Mouse (Mus musculus): ENCODE data around the gene 5830473C10Rik. TPM values are rescaled to one million over a fixed set of nuclear protein-coding genes. Genes with fewer than 3 reads are reported as not detected.
"Not testable (repeated sequence)": the region's sequence is repeated elsewhere in the genome, so short reads cannot be mapped to it uniquely, and the experiment has no call there.

Gene 5830473C10Rik
- total RNA-seq, 2 experiments from 2014 or later, result not detected

DNA sequence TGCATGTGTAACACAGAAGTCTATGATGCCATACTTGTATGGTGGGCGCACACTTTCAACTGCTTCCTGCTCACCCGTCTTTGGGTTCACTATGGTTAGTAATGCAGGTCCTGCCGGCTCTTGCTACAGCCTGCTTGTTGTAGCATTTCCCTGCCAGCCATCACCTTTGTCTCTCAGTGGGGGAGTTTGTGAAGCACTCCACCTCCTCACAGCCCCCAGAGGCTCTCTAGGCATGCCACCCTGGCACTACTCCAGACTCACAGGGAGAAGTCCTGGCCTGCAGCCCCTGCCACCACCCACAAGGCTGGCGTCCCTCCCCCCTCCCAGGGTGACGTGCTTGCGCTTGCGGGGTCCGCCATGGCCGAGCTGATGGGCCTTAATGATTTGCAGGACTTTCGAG, 29.8 kb downstream of the 5830473C10Rik start:
- no peak for DNase-seq
- intact Hi-C loops (cut with DNase I), result no loop called here

DNA sequence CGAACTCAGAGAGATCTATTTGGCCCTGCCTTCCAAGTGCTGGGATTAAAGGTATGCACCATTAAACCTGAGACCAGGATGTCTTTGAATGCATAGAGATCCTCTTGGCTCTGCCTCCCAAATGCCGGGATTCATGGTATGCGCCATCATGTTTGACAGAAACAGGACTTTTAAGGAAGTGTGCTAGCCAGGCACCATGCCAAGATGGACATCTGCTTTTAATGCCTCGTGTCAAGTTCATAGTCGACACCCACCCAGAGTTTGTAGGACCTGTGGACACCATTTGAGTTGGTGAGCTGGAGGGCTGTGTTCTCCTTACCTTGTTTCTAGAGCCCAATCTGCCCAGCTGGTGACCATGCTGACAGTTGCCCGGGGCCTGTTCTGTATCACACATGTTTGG, 31.0 kb downstream of the 5830473C10Rik start:
- no peak for DNase-seq
- intact Hi-C loops (cut with DNase I), result no loop called here

DNA sequence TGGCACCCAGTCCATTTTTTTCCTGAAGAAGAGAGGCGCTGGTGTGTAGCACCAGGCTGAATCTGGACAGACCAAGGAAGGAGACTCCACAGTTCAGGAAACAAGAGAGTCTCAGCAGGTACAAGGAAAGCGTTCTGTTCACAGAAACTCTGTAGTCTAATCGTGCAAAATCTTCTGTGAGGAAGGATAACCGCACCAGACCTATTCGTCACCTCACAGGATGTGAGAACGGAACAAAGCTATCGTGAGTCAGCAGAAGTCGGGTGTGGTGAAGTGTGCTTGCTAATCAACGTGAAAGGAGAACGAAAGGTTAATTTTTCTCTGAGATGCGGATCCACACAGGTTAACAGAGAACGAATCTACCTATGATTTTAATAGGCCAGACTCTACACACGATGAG, 34.0 kb downstream of the 5830473C10Rik start:
- intact Hi-C loops (cut with DNase I), result no loop called here
- no peak for DNase-seq

DNA sequence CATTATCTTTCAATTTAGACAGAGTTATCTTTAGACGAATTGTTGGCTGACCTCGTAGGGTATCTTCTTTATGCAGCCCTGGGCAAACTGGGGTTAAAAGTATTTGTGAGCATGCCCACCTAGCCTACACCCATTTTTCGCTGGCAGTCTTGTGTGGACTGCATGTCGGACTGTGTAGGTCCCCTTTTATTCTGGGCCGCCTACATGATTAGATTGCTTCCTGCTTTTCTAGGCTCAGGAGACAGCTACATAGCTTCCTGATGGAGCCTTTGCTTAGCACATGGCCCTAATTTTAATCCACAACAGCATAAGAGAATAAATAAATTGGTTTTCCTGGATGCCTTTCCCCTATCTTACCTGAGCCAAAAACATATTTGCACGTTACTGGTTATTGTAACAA, 35.2 kb downstream of the 5830473C10Rik start:
- intact Hi-C loops (cut with DNase I), result no loop called here
- DNase-seq, result no peak

DNA sequence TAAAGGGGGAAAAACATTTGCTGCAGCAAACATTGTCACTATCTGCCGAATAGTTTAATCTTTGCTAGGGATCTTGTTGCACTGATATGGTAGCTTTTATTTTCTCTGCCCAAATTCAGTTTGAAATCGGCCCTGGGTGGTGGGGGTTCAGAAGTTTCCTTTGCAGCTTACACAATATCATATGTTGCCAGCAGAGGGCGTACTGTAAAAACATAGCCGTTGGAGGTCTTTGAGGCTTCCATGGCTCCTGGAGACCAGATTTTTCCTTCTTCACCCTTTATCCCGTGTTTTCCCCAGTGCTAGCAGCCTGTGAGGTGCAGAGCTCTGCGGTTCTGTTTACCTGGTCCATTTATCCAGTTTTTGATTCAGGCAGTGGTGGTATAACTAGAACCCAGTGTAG, 40.6 kb downstream of the 5830473C10Rik start:
- intact Hi-C loops (cut with DNase I), result loop anchor here (1.0 to 5.0 kb wide), 2 partner anchors 51 to 306 kb away; no protein-coding TSS in a partner anchor
- peak; percentile 29 to 64 for DNase-seq

DNA sequence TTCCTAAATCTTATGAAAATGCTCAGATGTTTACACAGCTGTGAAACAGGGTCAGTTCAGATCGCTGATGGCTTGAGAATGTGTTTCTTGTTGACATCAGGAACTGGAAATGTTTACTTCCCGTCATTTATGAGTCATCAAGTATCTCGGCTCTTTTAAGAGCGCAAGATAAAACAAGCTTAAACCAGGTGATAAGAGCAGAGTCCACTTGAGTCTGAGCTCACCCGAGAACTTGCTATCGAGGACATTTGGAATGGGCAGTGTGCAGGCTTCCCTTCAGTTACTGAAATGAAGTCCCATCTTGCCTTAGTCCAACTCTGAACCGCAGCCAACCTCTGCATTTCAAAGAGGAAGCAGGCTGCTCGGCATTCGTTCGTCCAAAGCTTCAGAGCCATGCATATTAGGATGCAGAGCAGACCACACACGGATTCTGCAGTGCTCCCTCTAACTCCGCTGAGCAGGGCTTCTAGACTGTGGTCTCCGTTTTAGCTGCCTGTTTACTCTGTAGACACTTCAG, 42.6 kb downstream of the 5830473C10Rik start:
- peak; percentile 17 to 27 for DNase-seq
- intact Hi-C loops (cut with DNase I), result loop anchor here (5.0 kb wide), 1 partner anchor 304 kb away; no protein-coding TSS in a partner anchor

DNA sequence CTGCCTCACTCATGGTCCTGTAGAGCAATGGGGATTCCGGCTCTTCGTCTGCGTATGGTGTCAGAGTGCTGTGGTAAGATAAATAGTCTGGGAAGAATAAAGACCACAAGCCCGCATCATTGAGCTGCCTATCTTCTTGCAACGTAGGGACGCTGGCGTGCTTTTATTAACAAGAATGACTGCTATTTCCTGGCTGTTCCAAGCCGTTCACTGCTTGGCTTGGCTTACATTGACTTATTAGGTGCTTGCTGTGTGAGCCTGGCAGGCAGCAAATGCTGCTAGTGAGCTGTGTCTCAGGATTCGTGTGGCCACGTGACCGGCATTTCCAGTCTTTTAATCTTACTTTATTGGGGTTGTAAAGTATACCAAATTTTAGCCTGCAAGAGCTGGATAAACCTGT, 48.0 kb downstream of the 5830473C10Rik start:
- intact Hi-C loops (cut with DNase I), result no loop called here
- DNase-seq, result peak in 1 of 2 experiments; percentile 8

DNA sequence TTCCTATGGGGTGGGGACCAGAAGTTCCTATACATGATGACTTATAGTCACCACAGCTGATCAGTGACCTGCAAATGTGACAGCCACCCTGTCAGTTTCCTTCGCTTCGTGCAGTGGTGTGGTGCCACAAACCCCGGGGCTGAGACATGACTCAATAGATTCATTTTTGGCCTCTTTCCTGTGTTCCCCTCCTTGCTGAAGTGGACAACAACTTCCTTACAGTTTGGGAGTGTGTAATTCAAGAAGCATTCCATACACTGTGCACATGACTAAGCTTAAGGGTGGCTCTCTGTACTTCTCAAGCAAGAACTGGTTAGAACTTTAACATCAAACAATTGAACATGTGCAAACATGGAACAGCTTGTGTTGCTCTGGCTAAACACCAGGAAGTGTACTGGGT, 50.5 kb downstream of the 5830473C10Rik start:
- intact Hi-C loops (cut with DNase I), result no loop called here

DNA sequence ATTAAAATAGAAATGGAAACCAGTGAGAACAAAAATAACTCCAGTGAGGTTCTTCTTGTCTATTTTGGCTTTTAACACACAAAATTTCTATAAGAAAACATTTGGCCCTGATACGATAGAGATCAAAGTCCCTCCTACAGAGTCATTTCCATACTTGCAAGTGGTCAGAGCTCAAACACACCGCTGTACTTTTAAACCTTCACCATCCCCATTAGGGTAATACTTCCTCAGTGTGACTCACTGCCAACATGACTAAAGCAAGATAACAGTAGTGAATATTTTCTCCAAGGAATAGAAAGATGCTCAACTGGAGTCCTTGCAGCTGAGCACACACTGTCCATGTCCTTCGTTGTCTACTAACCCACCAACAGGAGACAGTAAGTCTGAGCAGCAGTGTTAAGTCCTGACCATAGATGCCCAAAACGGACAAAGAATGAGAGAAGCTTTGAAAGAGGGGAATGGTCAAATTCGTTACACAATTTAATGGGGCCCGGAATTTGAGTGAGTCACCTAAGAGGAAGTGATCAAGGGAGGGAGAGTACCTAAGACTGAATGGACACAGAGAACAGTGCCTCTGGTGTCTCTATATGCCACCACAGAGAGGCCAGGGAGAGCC, 51.2 kb downstream of the 5830473C10Rik start:
- intact Hi-C loops (cut with DNase I), result no loop called here
- no peak for DNase-seq

More for the DNA sequence above, 50.5 kb downstream of the 5830473C10Rik start:
- DNase-seq, result no peak

DNA sequence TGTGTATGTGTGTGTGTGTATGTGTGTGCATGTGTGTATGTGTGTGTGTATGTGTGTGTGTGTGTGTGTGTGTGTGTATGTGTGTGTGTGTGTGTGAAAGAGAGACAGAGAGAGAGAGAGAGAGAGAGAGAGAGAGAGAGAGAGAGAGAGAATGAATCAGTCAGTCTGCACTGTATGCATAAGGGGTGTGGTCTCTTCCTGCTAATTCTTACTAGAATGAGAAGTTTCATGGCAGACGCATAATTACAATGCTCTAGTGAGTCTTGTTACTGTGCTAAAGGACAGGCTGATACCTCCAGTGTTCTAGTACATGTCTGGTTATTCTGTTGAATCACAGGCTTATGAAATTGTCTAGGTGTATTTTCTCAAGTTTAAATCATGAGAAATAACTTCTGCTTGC, 51.8 kb downstream of the 5830473C10Rik start:
- intact Hi-C loops (cut with DNase I); DNase-seq: not testable (repeated sequence)

DNA sequence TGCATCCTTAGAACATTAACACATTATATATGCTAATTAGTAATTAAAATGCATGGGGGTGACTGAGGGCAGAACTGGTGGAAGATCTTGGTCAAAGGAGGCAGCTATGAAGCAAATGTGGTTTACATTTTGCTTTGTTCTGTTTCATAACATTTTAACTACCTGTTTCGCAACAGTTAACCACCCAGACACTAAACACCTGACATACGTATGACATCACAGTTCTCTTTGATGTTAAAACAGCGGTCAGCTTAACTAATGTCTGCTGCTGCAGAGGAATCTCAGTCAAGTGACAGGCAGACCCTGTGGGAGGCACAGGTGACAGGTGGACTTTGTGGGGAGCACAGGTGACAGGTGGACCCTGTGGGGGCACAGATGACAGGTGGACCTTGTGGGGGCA, 57.0 kb downstream of the 5830473C10Rik start:
- intact Hi-C loops (cut with DNase I), result no loop called here
- DNase-seq, result no peak

DNA sequence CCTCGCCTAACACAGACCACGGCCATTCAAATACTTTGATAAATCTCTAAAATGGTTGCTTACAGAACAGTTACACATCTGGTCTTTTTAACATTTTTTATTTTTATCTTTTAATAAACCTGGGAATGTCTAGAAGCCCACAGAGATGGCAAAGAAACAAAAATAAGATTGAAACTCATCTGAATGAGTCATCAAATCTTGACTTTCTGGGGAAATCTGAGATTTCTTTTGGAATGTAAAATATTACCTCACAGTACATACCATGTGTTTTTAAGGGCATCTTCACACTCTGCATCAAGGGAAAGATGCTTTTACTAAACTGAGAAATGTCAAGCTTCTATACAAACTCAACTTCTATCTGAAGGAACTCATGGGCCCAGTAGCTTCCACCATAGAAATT, 60.4 kb downstream of the 5830473C10Rik start:
- intact Hi-C loops (cut with DNase I), result no loop called here
- no peak for DNase-seq

DNA sequence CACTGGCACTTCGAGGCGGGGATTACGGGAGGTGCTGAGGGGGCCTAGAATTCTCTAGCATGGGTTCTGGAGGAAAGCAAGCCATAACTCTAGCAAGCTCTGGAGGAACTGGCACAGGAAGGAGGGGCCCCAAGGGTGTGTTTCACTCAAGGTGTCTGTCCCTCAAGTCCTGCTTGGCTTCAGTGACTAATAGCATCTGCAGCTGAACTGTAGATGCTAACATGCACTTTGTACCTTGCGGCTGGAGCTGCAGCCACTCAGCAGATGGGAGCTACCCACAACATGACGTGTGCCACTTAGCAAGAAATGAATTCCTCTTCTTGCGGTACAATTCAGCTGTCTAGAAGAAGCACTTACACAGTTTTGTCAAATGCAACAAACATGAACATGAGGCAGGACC, 60.8 kb downstream of the 5830473C10Rik start:
- intact Hi-C loops (cut with DNase I), result no loop called here
- DNase-seq, result no peak

DNA sequence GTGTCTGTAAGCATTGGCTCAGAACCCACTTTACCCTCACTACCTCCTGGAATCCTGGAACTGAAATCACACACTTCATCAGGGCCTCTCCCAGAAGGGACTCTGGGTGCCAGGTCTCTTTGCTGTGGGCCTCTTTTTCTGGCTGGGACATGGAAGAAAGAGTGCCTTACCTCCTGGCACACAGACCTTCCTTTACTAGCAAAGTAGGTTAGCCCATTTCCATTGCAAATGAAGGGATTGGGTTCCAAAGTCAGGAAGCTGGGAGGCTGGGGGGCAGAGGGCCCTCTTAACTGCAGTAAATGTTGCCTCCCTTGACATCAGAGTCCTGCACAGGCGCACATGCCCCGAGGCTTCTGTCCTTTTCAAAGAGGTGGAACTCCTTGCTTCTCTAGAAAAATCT, 62.3 kb downstream of the 5830473C10Rik start:
- intact Hi-C loops (cut with DNase I), result no loop called here
- DNase-seq, result no peak

DNA sequence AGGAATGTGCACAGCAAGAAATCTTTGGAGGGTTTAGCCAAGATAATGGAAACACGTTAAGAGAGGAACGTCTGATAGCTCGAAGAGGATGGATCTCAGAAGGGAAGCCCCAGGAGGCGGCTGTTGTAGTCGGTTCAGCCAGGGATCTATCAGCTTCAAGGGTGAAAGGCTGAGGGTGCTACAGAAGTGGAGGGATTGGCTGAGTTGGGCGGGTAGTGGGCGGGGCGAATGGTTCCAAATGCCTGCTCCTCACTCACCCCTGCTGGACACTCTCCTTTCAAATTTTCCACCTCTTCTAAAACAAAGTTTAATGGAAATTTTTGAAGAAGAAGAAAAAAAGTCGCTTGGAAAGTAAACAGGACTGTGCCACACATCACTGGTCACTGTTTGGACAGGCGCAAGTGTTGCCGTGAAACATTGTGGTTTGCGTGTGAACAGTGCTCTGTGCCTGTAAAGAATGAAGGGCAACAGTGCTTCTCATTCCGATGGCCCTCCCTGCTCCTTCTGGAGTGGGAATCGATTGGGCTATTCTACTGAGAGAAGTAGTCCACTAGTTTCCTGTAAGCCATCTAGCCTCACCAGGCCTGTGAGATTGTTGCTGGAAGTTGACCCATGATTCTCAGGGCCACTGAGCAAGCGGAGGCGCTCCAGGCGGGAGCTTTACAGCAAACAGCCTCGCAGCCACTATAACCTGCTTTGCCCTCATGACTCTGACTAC, 64.0 kb downstream of the 5830473C10Rik start:
- no peak for DNase-seq
- intact Hi-C loops (cut with DNase I), result no loop called here

DNA sequence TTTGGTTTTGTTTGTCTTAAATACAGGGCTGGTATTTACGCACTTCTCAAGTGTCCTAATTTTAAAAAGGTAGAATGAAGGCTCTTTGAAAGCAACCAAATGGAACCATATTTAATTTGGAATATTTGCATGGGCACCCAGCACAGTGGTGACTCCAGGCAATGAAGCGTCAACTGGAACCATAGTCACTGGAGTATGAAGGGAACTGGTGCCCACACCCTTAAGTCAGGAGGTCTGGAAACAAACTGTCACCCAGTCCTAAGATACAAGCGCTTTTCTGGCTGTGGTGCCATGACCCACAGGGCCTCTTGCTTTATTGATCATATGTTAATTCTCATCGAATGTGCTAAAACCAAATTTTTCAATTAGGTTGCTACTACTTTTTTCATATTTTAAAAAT, 66.5 kb downstream of the 5830473C10Rik start:
- intact Hi-C loops (cut with DNase I), result no loop called here
- no peak for DNase-seq

DNA sequence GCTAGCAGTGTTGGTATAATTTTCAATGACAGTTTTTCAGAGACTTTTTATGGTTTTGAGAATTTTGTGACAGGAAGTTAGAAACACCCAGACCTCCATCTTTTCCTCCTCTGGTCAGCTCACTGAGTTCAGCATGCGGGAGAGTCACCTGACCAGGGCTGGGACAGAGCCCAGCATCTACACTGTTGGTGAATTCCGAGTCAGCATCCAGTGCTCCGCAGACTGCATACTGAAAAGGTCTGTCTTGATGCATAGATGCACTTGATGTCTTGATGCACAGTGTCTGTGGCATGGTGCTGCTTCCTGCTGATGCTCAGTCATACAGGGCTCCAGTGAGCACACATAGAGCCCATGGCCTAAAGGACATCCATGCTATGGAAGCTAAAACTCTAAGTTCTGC, 67.1 kb downstream of the 5830473C10Rik start:
- intact Hi-C loops (cut with DNase I), result no loop called here

DNA sequence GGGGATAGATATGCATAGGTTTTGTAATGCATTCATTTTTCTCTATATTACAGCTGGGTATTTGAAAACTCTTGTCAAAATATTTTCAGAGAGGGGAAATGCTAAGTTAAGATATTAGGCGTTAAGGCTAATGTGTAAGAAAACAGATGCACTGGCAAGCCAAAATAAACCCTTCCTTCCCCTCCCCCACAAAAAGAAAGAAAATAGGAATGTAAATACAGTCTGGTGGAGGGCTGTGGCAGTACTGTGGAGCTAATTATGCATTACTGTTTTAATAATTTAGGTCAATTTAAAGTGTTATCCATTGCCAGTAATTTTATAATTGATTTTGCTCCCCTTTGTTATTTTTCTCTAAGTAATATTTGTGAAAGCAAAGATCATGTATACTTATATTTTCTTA, 67.6 kb downstream of the 5830473C10Rik start:
- DNase-seq, result no peak
- intact Hi-C loops (cut with DNase I), result no loop called here

More for the DNA sequence above, 67.1 kb downstream of the 5830473C10Rik start:
- DNase-seq, result no peak

DNA sequence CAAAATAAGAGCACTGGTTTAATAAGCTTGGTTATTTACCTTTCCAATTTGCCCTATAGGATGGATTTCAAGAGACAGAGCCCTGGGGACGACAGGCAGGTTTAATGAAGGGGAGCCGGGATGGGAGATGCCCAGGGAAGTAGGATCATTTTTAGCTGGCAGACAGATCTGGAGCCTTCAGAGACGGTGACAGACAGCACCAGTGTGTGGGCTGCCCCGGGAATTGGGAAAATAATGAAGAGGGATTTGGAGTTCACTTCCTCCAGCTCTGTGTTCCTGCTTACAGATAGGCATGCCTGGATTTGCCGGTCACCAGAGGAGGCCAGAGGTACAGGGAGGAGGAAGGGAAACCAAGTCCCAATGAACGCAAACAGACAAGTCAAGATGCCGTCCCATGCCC, 74.0 kb downstream of the 5830473C10Rik start:
- DNase-seq, result no peak
- intact Hi-C loops (cut with DNase I), result no loop called here

DNA sequence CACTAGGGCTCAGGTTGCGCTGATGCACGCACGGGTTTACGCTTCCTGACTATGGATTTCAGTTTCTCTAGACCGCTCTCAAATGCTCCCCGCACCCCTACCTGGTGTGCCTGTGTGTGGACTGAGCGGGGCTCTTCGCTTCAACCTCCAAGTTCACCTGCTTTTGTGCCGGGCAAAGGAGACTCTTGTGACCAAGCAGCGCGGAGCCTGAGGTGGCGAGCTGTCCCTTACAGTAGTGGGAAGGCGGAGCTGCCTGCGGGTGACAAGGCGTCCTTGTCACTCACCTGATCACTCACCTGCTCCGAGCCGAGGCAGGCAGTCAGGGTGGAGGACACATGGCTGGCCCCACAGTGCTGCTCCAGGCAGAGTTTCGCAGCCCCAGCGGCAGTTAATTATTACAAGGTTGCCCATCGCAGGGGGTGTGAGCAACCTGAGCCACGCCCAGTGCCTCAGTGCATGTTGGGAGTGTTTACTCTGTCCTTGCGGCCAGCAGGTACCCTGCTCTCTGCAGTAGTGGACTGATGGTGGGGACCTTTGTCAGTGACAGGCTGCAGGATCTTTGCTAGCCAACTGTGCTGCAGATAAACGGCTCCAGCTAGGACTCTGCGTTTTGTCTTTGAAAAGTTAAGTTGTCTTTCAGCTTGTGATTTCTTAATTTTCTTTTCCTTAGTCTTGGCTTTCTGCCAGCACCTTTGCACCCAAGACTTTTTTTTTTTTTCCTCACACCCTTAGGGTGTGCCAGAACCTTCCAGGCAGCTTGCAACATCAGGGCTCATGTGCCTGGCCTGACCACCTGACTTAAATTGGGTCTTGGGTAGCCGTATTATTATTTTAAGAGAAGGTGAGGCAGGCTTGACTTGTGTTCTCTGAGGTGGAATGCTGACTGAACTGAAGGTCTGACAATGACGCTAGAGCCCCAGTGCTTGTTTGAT, 79.6 kb downstream of the 5830473C10Rik start, which contains the start of gene Rassf6:
Gene Rassf6, minus strand, starts transcription at position 372 of the 932 bp plus-strand sequence.
- intact Hi-C loops (cut with DNase I), result no loop called here
- peak in 1 of 2 experiments; percentile 9 for DNase-seq

DNA sequence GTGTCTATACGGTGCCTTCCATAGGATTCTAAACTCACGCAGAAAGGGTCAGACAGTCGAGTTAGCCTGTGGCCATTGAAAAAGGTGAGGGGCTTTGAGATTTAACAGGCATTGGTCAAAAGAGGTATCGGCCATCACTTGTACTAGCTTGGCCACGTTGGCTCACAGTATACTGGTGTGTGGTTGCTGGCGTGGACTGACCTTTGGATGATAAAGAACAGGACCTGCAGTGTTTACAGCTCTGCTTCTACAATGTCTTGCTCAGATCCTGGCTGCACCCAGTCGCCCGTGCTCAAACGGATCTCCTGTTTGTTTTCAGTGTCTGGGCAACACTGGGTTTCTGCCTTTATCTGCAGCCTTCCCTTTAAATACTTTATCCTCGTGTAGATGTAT, 80.3 kb downstream of the 5830473C10Rik start:
- intact Hi-C loops (cut with DNase I), result no loop called here
- no peak for DNase-seq

Measured in heart, postnatal 14 days (tissue).